Mouse (Mus musculus) embryonic facial prominence, embryonic 13.5 days (tissue): ENCODE results near the gene Gabbr2. TPM values are rescaled to one million over a fixed set of nuclear protein-coding genes. Genes with fewer than 3 reads are reported as not detected.

Experiments
- ATAC-seq: fragments of 200-750 bp; cut with Nextera tagmentation; 2 replicates; pipeline ENCODE4 v1.8.0; 2017; ENCODE audit warnings: low read depth; ENCODE audit not compliant: insufficient number of reproducible peaks, insufficient read depth, low FRiP score, low TSS enrichment
- H3K27ac ChIP-seq: fragments of 300-500 bp; sonication (generic); 2 replicates; pipeline ENCODE4 v1.5.1; 2015; ENCODE audit warnings: moderate library complexity, mild to moderate bottlenecking, inconsistent platforms
- H3K27me3 ChIP-seq: fragments of 300-500 bp; sonication (generic); 2 replicates; pipeline ENCODE4 v1.6.1; 2015; ENCODE audit warnings: mild to moderate bottlenecking, inconsistent platforms
- H3K36me3 ChIP-seq: fragments of 300-500 bp; sonication (generic); 2 replicates; pipeline ENCODE4 v1.6.1; 2015; ENCODE audit warnings: mild to moderate bottlenecking, inconsistent platforms
- H3K4me1 ChIP-seq: fragments of 300-500 bp; sonication (generic); 2 replicates; pipeline ENCODE4 v1.6.1; 2015; ENCODE audit warnings: inconsistent platforms
- H3K4me2 ChIP-seq: fragments of 300-500 bp; sonication (generic); 2 replicates; pipeline ENCODE4 v1.6.1; 2015; ENCODE audit warnings: moderate library complexity, mild to moderate bottlenecking, inconsistent platforms
- H3K4me3 ChIP-seq: fragments of 300-500 bp; sonication (generic); 2 replicates; pipeline ENCODE4 v1.5.1; 2015; ENCODE audit warnings: mild to moderate bottlenecking, inconsistent platforms
- H3K9ac ChIP-seq: fragments of 300-500 bp; sonication (generic); 2 replicates; pipeline ENCODE4 v1.6.1; 2015; ENCODE audit warnings: mild to moderate bottlenecking, inconsistent platforms
- H3K9me3 ChIP-seq: fragments of 300-500 bp; sonication (generic); 2 replicates; pipeline ENCODE4 v1.6.1; 2016; ENCODE audit warnings: inconsistent platforms
- WGBS: fragments of 180-500 bp; shearing (Covaris S2); methylation state at CpG from one replicate; pipeline ENCODE4 v1.1.7; 2015; ENCODE audit warnings: mixed read lengths; 5-methylcytosine and 5-hydroxymethylcytosine counted together
- polyA plus RNA-seq: library from polyadenylated mRNA; unstranded; fragments of >200 nt; fragmentation: Nextera tagmentation; extraction: Ambion mirVana; gene quantifications from 2 replicates; pipeline ENCODE4 v1.2.1, GENCODE M21; 2015

The Gabbr2 gene
- polyA plus RNA-seq, 1 experiment from 2014 or later: 0.20 TPM

- H3K4me3 ChIP-seq: no peak overlapping the region
- H3K4me1 ChIP-seq: no peaks in the 10 kb centered on the region
- no peak overlapping the region for H3K27ac ChIP-seq
- 81% methylated on average over 8 of the region's 8 CpGs for WGBS
- H3K4me2 ChIP-seq: no peak overlapping the region
- no peaks in the 10 kb centered on the region for H3K36me3 ChIP-seq
- H3K9ac ChIP-seq: no peak overlapping the region
- H3K27me3 ChIP-seq: peaks cover 20% of the 10 kb centered on the region
- ATAC-seq: no peak
- peaks cover 6% of the 10 kb centered on the region; the same call in 1 of the 2 replicates for H3K9me3 ChIP-seq
These were observed 301.7 kb downstream of the Gabbr2 start for GRCm38 (mm10) chr4:46690023-46690420.

GRCm38 (mm10) chr4:46689397-46690022 is 302.2 kb downstream of the Gabbr2 start:
- no peak for ATAC-seq
- 42% methylated on average over 15 of the region's 15 CpGs for WGBS
- Histone ChIP-seq H3K4me3 (no peak overlapping the region), H3K27ac (no peak overlapping the region), H3K27me3 (peaks cover 20% of the 10 kb centered on the region), H3K9me3 (peaks cover 6% of the 10 kb centered on the region; the same call in 1 of the 2 replicates), H3K9ac (no peak overlapping the region), H3K4me1 (no peaks in the 10 kb centered on the region), H3K4me2 (no peak overlapping the region), H3K36me3 (no peaks in the 10 kb centered on the region)

GRCm38 (mm10) chr4:46688213-46688832 is 303.4 kb downstream of the Gabbr2 start:
- Histone ChIP-seq H3K27me3 (peaks cover 20% of the 10 kb centered on the region), H3K27ac (no peak overlapping the region), H3K4me1 (no peaks in the 10 kb centered on the region), H3K4me2 (no peak overlapping the region), H3K9me3 (peaks cover 6% of the 10 kb centered on the region; the same call in 1 of the 2 replicates), H3K9ac (no peak overlapping the region), H3K36me3 (no peaks in the 10 kb centered on the region), H3K4me3 (no peak overlapping the region)
- ATAC-seq: no peak
- WGBS: 70% methylated on average over 14 of the region's 14 CpGs

- Histone ChIP-seq H3K4me2 (no peak overlapping the region), H3K9me3 (no peaks in the 10 kb centered on the region), H3K9ac (no peak overlapping the region), H3K27ac (no peak overlapping the region), H3K27me3 (peaks cover 7% of the 10 kb centered on the region), H3K4me3 (no peak overlapping the region), H3K36me3 (no peaks in the 10 kb centered on the region), H3K4me1 (no peaks in the 10 kb centered on the region)
- ATAC-seq: no peak
- WGBS: 79% methylated on average over 6 of the region's 6 CpGs
These were observed 307.5 kb downstream of the Gabbr2 start for GRCm38 (mm10) chr4:46684160-46684559.

- Histone ChIP-seq H3K27ac (no peak overlapping the region), H3K9me3 (no peaks in the 10 kb centered on the region), H3K4me1 (no peaks in the 10 kb centered on the region), H3K9ac (no peak overlapping the region), H3K27me3 (no peaks in the 10 kb centered on the region), H3K4me3 (no peak overlapping the region), H3K36me3 (no peaks in the 10 kb centered on the region), H3K4me2 (no peak overlapping the region)
- 76% methylated on average over 3 of the region's 3 CpGs for WGBS
- ATAC-seq: no peak
These were observed 315.0 kb downstream of the Gabbr2 start for GRCm38 (mm10) chr4:46676646-46677045.

GRCm38 (mm10) chr4:46675992-46676391 is 315.7 kb downstream of the Gabbr2 start:
- Histone ChIP-seq H3K27me3 (no peaks in the 10 kb centered on the region), H3K9ac (no peak overlapping the region), H3K4me3 (no peak overlapping the region), H3K4me1 (no peaks in the 10 kb centered on the region), H3K27ac (no peak overlapping the region), H3K4me2 (no peak overlapping the region), H3K9me3 (no peaks in the 10 kb centered on the region), H3K36me3 (no peaks in the 10 kb centered on the region)
- WGBS: 54% methylated on average over 4 of the region's 4 CpGs
- ATAC-seq: no peak

GRCm38 (mm10) chr4:46675272-46675785 is 316.3 kb downstream of the Gabbr2 start:
- Histone ChIP-seq H3K4me3 (no peak overlapping the region), H3K4me2 (no peak overlapping the region), H3K27me3 (no peaks in the 10 kb centered on the region), H3K9me3 (no peaks in the 10 kb centered on the region), H3K36me3 (no peaks in the 10 kb centered on the region), H3K27ac (no peak overlapping the region), H3K9ac (no peak overlapping the region), H3K4me1 (no peaks in the 10 kb centered on the region)
- no peak for ATAC-seq
- 66% methylated on average over 11 of the region's 11 CpGs for WGBS

- Histone ChIP-seq H3K4me1 (peaks cover 11% of the 10 kb centered on the region; the same call in 1 of the 2 replicates), H3K27me3 (no peaks in the 10 kb centered on the region), H3K9me3 (no peaks in the 10 kb centered on the region), H3K4me2 (no peak overlapping the region), H3K4me3 (no peak overlapping the region), H3K27ac (no peak overlapping the region), H3K36me3 (no peaks in the 10 kb centered on the region), H3K9ac (no peak overlapping the region)
- ATAC-seq: no peak
- WGBS: 79% methylated on average over 11 of the region's 11 CpGs
These were observed 323.1 kb downstream of the Gabbr2 start for GRCm38 (mm10) chr4:46668620-46669019.

- ATAC-seq: no peak
- WGBS: 60% methylated on average over 5 of the region's 5 CpGs
- no peak overlapping the region for H3K4me3 ChIP-seq
- H3K27ac ChIP-seq: no peak overlapping the region
- H3K9me3 ChIP-seq: no peaks in the 10 kb centered on the region
- no peak overlapping the region for H3K4me2 ChIP-seq
- no peak overlapping the region for H3K9ac ChIP-seq
- no peaks in the 10 kb centered on the region for H3K27me3 ChIP-seq
- no peaks in the 10 kb centered on the region for H3K36me3 ChIP-seq
- H3K4me1 ChIP-seq: peaks cover 11% of the 10 kb centered on the region; the same call in 1 of the 2 replicates
These were observed 325.3 kb downstream of the Gabbr2 start for GRCm38 (mm10) chr4:46666420-46666819.

- Histone ChIP-seq H3K36me3 (no peaks in the 10 kb centered on the region), H3K9me3 (no peaks in the 10 kb centered on the region), H3K4me1 (peaks cover 11% of the 10 kb centered on the region; the same call in 1 of the 2 replicates), H3K27ac (no peak overlapping the region), H3K4me2 (peak overlapping the region; percentile 76), H3K9ac (no peak overlapping the region), H3K27me3 (no peaks in the 10 kb centered on the region), H3K4me3 (no peak overlapping the region)
- no peak for ATAC-seq
- WGBS: 1% methylated on average over 8 of the region's 8 CpGs
These were observed 326.3 kb downstream of the Gabbr2 start for GRCm38 (mm10) chr4:46665371-46665774.

GRCm38 (mm10) chr4:46664123-46665009 is 327.3 kb downstream of the Gabbr2 start:
- Histone ChIP-seq H3K4me1 (peaks cover 11% of the 10 kb centered on the region; the same call in 1 of the 2 replicates), H3K9me3 (no peaks in the 10 kb centered on the region), H3K27me3 (no peaks in the 10 kb centered on the region), H3K27ac (peak overlapping the region; percentile 82), H3K9ac (peak overlapping the region; percentile 74), H3K36me3 (no peaks in the 10 kb centered on the region), H3K4me2 (peak overlapping the region; percentile 76), H3K4me3 (peak overlapping the region; percentile 47)
- 3% methylated on average over 34 of the region's 34 CpGs for WGBS
- ATAC-seq: peak; percentile 81
